Mouse (Mus musculus) thymus, adult 2 months (tissue): ENCODE data around the gene Atm. TPM values are rescaled to one million over a fixed set of nuclear protein-coding genes. Genes with fewer than 3 reads are reported as not detected.

Experiments
- DNase-seq: peaks from one replicate; pipeline ENCODE4 v3.0.0; 2021
- H3K27ac ChIP-seq: fragments of 200-500 bp; 2 replicates; pipeline ENCODE4 v1.5.1; 2012; ENCODE audit warnings: low read length, control low read depth; ENCODE audit not compliant: control insufficient read depth, insufficient read depth
- H3K27me3 ChIP-seq: fragments of 200-500 bp; 2 replicates; pipeline ENCODE4 v1.6.1; 2012; ENCODE audit warnings: mild to moderate bottlenecking, low read length, moderate library complexity, mixed read lengths; ENCODE audit not compliant: control insufficient read depth, insufficient read depth
- H3K36me3 ChIP-seq: fragments of 200-500 bp; 2 replicates; pipeline ENCODE4 v1.6.1; 2012; ENCODE audit warnings: mild to moderate bottlenecking, low read length, moderate library complexity; ENCODE audit not compliant: control insufficient read depth, insufficient read depth
- H3K4me1 ChIP-seq: fragments of 200-500 bp; replicated peaks from 2 replicates; pipeline ENCODE4 v1.6.1; 2012; ENCODE audit warnings: low read length; ENCODE audit not compliant: control insufficient read depth, insufficient read depth
- H3K4me3 ChIP-seq: fragments of 200-500 bp; 2 replicates; pipeline ENCODE4 v1.5.1; 2012; ENCODE audit warnings: mild to moderate bottlenecking, low read length, control low read depth, moderate library complexity; ENCODE audit not compliant: control insufficient read depth, insufficient read depth
- CTCF ChIP-seq: fragments of 200-500 bp; IDR thresholded peaks from 2 replicates; pipeline ENCODE4 v1.5.1; 2012; ENCODE audit warnings: mild to moderate bottlenecking, control low read depth, low read length, moderate library complexity, borderline replicate concordance; ENCODE audit not compliant: control insufficient read depth, poor library complexity, insufficient read depth; ENCODE audit errors: extremely low read depth
- POLR2A ChIP-seq: fragments of 200-500 bp; IDR thresholded peaks from 2 replicates; pipeline ENCODE4 v1.6.1; 2012; ENCODE audit warnings: mild to moderate bottlenecking, low read length, control low read depth, moderate library complexity; ENCODE audit not compliant: control insufficient read depth, poor library complexity, insufficient read depth; ENCODE audit errors: extremely low read depth
- WGBS: fragments of 180-500 bp; shearing (Covaris S2); methylation state at CpG from one replicate; pipeline ENCODE4 v1.1.7; 2018; 5-methylcytosine and 5-hydroxymethylcytosine counted together
- polyA plus RNA-seq: library from polyadenylated mRNA; depleted of rRNA; stranded (reverse); fragments of >200 nt; gene quantifications from 2 replicates; pipeline ENCODE4 v1.2.3, GENCODE M21; 2012; rRNA removed

Atm gene
- polyA plus RNA-seq, 1 experiment = 4.5 TPM

DNA sequence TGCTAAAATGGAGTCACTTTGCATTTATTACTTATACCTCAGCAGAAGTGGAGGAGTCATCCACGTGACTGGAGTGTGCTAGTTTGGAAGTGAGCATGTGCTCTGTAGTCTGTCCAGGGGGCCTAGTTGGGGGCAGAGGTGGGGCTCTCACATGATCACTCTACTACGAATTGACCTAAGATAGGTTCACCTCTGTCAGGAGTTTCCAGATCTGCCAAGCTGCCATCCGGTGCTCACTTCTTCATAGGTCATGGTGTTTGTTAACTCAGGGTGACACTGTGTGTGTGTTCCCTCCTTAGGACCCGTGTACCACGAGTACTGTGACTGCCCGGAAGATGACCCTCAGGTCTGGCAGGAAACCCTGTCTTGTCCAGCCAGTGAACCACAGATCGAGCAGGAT, 146.4 kb downstream of the Atm start:
- Histone ChIP-seq H3K4me3 (no peak overlapping the region), H3K27ac (no peak overlapping the region), H3K4me1 (no peaks in the 10 kb centered on the region), H3K27me3 (no peaks in the 10 kb centered on the region), H3K36me3 (no peaks in the 10 kb centered on the region)
- TF ChIP-seq POLR2A (no peak), CTCF (no peak)
- WGBS = 91% methylated on average over 7 of the region's 7 CpGs
- no peak for DNase-seq

Other genes with a start within 250 kb of the Atm start
- 0.27 and 0.47 TPM in 2 replicates for gene Exph5, start 235.1 kb downstream of the Atm start, polyA plus RNA-seq
- gene Kdelc2, start 152.7 kb downstream of the Atm start, polyA plus RNA-seq = 1.6 and 1.8 TPM in 2 replicates
- gene 4930550C14Rik, start 134.4 kb downstream of the Atm start, polyA plus RNA-seq = 0.12 and 0.36 TPM in 2 replicates
- gene Npat, start 307 bp upstream of the Atm start, polyA plus RNA-seq = 6.2 and 6.8 TPM in 2 replicates
- gene Acat1, start 73.6 kb upstream of the Atm start, polyA plus RNA-seq = 24.1 and 28.8 TPM in 2 replicates
- gene Cul5, start 133.3 kb upstream of the Atm start, polyA plus RNA-seq = 6.1 and 8.7 TPM in 2 replicates
- gene Rab39, start 169.5 kb upstream of the Atm start, polyA plus RNA-seq = 0.43 and 0.46 TPM in 2 replicates
- 6.6 and 6.9 TPM in 2 replicates for gene Slc35f2, start 234.8 kb upstream of the Atm start, polyA plus RNA-seq